Mouse (Mus musculus): ENCODE data around the gene Twistnb.

DNA sequence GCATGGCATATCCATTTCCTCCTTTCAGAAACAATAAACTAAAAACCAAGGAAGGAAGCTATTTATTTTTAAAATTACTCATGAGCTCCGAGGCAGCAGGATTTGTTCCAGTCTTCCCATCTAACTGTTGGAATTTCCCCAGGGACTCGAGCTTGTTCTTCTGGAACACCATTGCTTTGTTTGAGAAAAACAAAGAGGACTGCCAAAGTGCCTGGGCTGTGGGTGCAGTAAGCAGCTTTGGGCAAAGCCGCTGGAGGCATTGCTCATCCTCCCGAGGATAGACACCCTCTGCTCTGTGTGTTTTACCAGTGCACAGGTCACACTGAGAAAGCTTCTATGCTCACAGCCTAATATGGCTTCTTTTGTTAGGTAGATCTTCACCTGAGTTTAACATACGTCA lies 26.8 kb downstream of the Twistnb start:
- no peak for TF ChIP-seq CTCF (IDR thresholded peaks at IDR 0.05; ENCODE audit: low read depth, low read length)
- no peak for TF ChIP-seq POLR2A (IDR thresholded peaks at IDR 0.05; ENCODE audit: insufficient read depth, low read length)

All from ES-Bruce4 (cell line).